In genomic region chr16:23226601-23227351, GRCm38 (mm10) we compare ENCODE assay signal across 9 mouse cellular contexts. TPM values are rescaled to one million over a fixed set of nuclear protein-coding genes. Genes with fewer than 3 reads are reported as not detected.
DNase-seq lines count a peak whose midpoint lies in the region; ATAC-seq lines count a peak whose summit lies in the region.
"Had no signal": no experiment of that assay in that cellular context is flagged by ENCODE, and none has a peak within 500 bp of the region (broad histone marks: within the 10 kb centered on the region; RNA-seq: fewer than 3 reads in every experiment).

No protein-coding gene starts in this region.

- ATAC-seq in forebrain, embryonic 13.5 days, result no peak
- ATAC-seq in hindbrain, embryonic 15.5 days (ENCODE audit: low FRiP score, low read depth), result 0 out of 2 replicates have a peak, but pooled peaks have one; percentile 6
- ATAC-seq in limb, embryonic 15.5 days (ENCODE audit: insufficient number of reproducible peaks, low FRiP score, low TSS enrichment, low read depth), result no peak
- no peak for ATAC-seq in megakaryocyte-erythroid progenitor cell, adult 5-6 weeks (replicated peaks; ENCODE audit: low FRiP score, low TSS enrichment, poor library complexity, severe bottlenecking)

- peak overlapping the region; percentile 71 for H3K4me2 ChIP-seq in forebrain, embryonic 13.5 days
- peak overlapping the region; percentile 95 for H3K4me2 ChIP-seq in hindbrain, embryonic 15.5 days
- H3K4me2 ChIP-seq in limb, embryonic 15.5 days, result peak overlapping the region; percentile 91

- H3K9ac ChIP-seq in forebrain, embryonic 13.5 days, result peak overlapping the region; percentile 96
- H3K9ac ChIP-seq in hindbrain, embryonic 15.5 days, result peak overlapping the region; percentile 90
- peak overlapping the region; percentile 77; the same call in 1 of the 2 replicates for H3K9ac ChIP-seq in limb, embryonic 15.5 days

- no peaks in the 10 kb centered on the region for H3K36me3 ChIP-seq in forebrain, embryonic 13.5 days (ENCODE audit: poor library complexity, severe bottlenecking)
- H3K36me3 ChIP-seq in hindbrain, embryonic 15.5 days, result no peaks in the 10 kb centered on the region
- no peaks in the 10 kb centered on the region for H3K36me3 ChIP-seq in limb, embryonic 15.5 days
- H3K36me3 ChIP-seq: G1E had no signal

- no peaks in the 10 kb centered on the region for H3K9me3 ChIP-seq in forebrain, embryonic 13.5 days (replicated peaks)
- no peaks in the 10 kb centered on the region for H3K9me3 ChIP-seq in hindbrain, embryonic 15.5 days
- no peaks in the 10 kb centered on the region for H3K9me3 ChIP-seq in limb, embryonic 15.5 days

- DNase-seq in cerebellum, adult 18-20 months, result peak; percentile 9 to 11
- no peak for DNase-seq in cerebellum, adult 8-10 months
- peak; percentile 48 for DNase-seq in adrenal gland, postnatal 14 days
- DNase-seq in neural tube, embryonic 10.5 days (ENCODE audit: extremely low spot score, low spot score), result peak; percentile 48

- H3K4me1 ChIP-seq in forebrain, embryonic 13.5 days, result peaks cover 48% of the 10 kb centered on the region
- H3K4me1 ChIP-seq in hindbrain, embryonic 15.5 days (replicated peaks), result peaks cover 42% of the 10 kb centered on the region
- peaks cover 30% of the 10 kb centered on the region for H3K4me1 ChIP-seq in limb, embryonic 15.5 days

- H3K4me3 ChIP-seq in forebrain, embryonic 13.5 days, result peak overlapping the region; percentile 73
- peak overlapping the region; percentile 70 for H3K4me3 ChIP-seq in hindbrain, embryonic 15.5 days
- peak overlapping the region; percentile 73 for H3K4me3 ChIP-seq in limb, embryonic 15.5 days

- no peaks in the 10 kb centered on the region; the same call in 1 of the 2 replicates for H3K27me3 ChIP-seq in forebrain, embryonic 13.5 days
- no peaks in the 10 kb centered on the region for H3K27me3 ChIP-seq in hindbrain, embryonic 15.5 days
- no peaks in the 10 kb centered on the region for H3K27me3 ChIP-seq in limb, embryonic 15.5 days

- H3K27ac ChIP-seq in forebrain, embryonic 13.5 days, result peak overlapping the region; percentile 93
- peak overlapping the region; percentile 88 for H3K27ac ChIP-seq in hindbrain, embryonic 15.5 days (replicated peaks)
- peak overlapping the region; percentile 88 for H3K27ac ChIP-seq in limb, embryonic 15.5 days

- 7% methylated on average over 14 of the region's 14 CpGs for WGBS in forebrain, embryonic 13.5 days
- WGBS in hindbrain, embryonic 15.5 days, result 8% methylated on average over 14 of the region's 14 CpGs
- 8% methylated on average over 14 of the region's 14 CpGs for WGBS in limb, embryonic 15.5 days

RNA-seq across cellular contexts. Expression of gene St6gal1, which starts 2.2 kb away (rescaled TPM):
- 42.8 and 43.6 TPM in 2 replicates for total RNA-seq in adrenal gland, postnatal 14 days (2021)
- 37.8 and 39.5 TPM in 2 replicates for polyA plus RNA-seq in forebrain, embryonic 13.5 days (2015; fragmentation: Nextera tagmentation; extraction: Ambion mirVana)
- 24.6 and 27.8 TPM in 2 replicates for polyA plus RNA-seq in hindbrain, embryonic 15.5 days (2015; fragmentation: Nextera tagmentation; extraction: Ambion mirVana)
- 13.6 and 13.7 TPM in 2 replicates for polyA plus RNA-seq in limb, embryonic 15.5 days (2015; fragmentation: Nextera tagmentation; extraction: Ambion mirVana)
- 0.45 and 5.0 TPM in 2 replicates for total RNA-seq in megakaryocyte-erythroid progenitor cell, adult 5-6 weeks (2014; fragmentation: Nextera tagmentation)
- total RNA-seq in megakaryocyte-erythroid progenitor cell, adult 5-6 weeks (2017), result not detected in 2 replicates
